Mouse (Mus musculus): ENCODE measurements around the gene Jmjd6. TPM values are rescaled to one million over a fixed set of nuclear protein-coding genes. Genes with fewer than 3 reads are reported as not detected.
"Not testable (repeated sequence)": the region's sequence is repeated elsewhere in the genome, so short reads cannot be mapped to it uniquely, and the experiment has no call there.

The Jmjd6 gene
- total and polyA plus RNA-seq, 3 experiments = 48.4 to 126 (median 82.7) TPM

GRCm38 (mm10) chr11:116849587-116849986 is 6.3 kb upstream of the Jmjd6 start:
- Histone ChIP-seq H3K9me3 (replicated peaks) (no peaks in the 10 kb centered on the region), H3K36me3 (replicated peaks) (peaks cover 58% of the 10 kb centered on the region), H3K4me1 (ENCODE audit: insufficient read depth, low read depth, low read length) (peaks cover 39% of the 10 kb centered on the region), H3K27me3 (ENCODE audit: insufficient read depth, low read length) (no peaks in the 10 kb centered on the region), H3K4me3 (ENCODE audit: low read depth, low read length) (no peak overlapping the region; the same call in 1 of the 2 replicates)
- DNase-seq (ENCODE audit: low spot score) (no peak), ATAC-seq (ENCODE audit: extremely low read depth, insufficient number of reproducible peaks, low FRiP score, poor library complexity, severe bottlenecking) (no peak)
- TF ChIP-seq GATA2 (IDR thresholded peaks at IDR 0.05; ENCODE audit: borderline replicate concordance, low read depth, low read length) (no peak), POLR2AphosphoS5 (IDR thresholded peaks at IDR 0.05; ENCODE audit: insufficient replicate concordance, low read depth, low read length) (no peak), CTCF (IDR thresholded peaks at IDR 0.05; ENCODE audit: low read depth, low read length) (no peak)

GRCm38 (mm10) chr11:116848877-116849178 is 5.6 kb upstream of the Jmjd6 start:
- DNase-seq (ENCODE audit: low spot score); H3K27me3 ChIP-seq (ENCODE audit: insufficient read depth, low read length); H3K9me3 ChIP-seq (replicated peaks); ATAC-seq (ENCODE audit: extremely low read depth, insufficient number of reproducible peaks, low FRiP score, poor library complexity, severe bottlenecking); H3K4me3 ChIP-seq (ENCODE audit: low read depth, low read length): not testable (repeated sequence)
- Histone ChIP-seq H3K36me3 (replicated peaks) (peaks cover 58% of the 10 kb centered on the region), H3K4me1 (ENCODE audit: insufficient read depth, low read depth, low read length) (peaks cover 31% of the 10 kb centered on the region)
- TF ChIP-seq POLR2AphosphoS5 (IDR thresholded peaks at IDR 0.05; ENCODE audit: insufficient replicate concordance, low read depth, low read length) = 0 out of 2 replicates have a peak, but pooled peaks have one; percentile 8

- no peak for ATAC-seq (ENCODE audit: extremely low read depth, insufficient number of reproducible peaks, low FRiP score, poor library complexity, severe bottlenecking)
- no peak for DNase-seq (ENCODE audit: low spot score)
- Histone ChIP-seq H3K4me1 (ENCODE audit: insufficient read depth, low read depth, low read length) (peaks cover 31% of the 10 kb centered on the region), H3K36me3 (replicated peaks) (peaks cover 58% of the 10 kb centered on the region), H3K9me3 (replicated peaks) (no peaks in the 10 kb centered on the region), H3K4me3 (ENCODE audit: low read depth, low read length) (no peak overlapping the region), H3K27me3 (ENCODE audit: insufficient read depth, low read length) (no peaks in the 10 kb centered on the region)
- no peak for TF ChIP-seq GATA2 (IDR thresholded peaks at IDR 0.05; ENCODE audit: borderline replicate concordance, low read depth, low read length)
- TF ChIP-seq POLR2AphosphoS5 (IDR thresholded peaks at IDR 0.05; ENCODE audit: insufficient replicate concordance, low read depth, low read length) = 0 out of 2 replicates have a peak, but pooled peaks have one; percentile 50
These were observed 5.0 kb upstream of the Jmjd6 start for GRCm38 (mm10) chr11:116848086-116848876.

- H3K4me3 ChIP-seq (ENCODE audit: low read depth, low read length) = no peak overlapping the region
- no peaks in the 10 kb centered on the region for H3K27me3 ChIP-seq (ENCODE audit: insufficient read depth, low read length)
- H3K36me3 ChIP-seq (replicated peaks) = peaks cover 58% of the 10 kb centered on the region
- ATAC-seq (ENCODE audit: extremely low read depth, insufficient number of reproducible peaks, low FRiP score, poor library complexity, severe bottlenecking) (no peak), DNase-seq (ENCODE audit: low spot score) (no peak)
- no peaks in the 10 kb centered on the region for H3K9me3 ChIP-seq (replicated peaks)
- no peak for TF ChIP-seq GATA2 (IDR thresholded peaks at IDR 0.05; ENCODE audit: borderline replicate concordance, low read depth, low read length)
- TF ChIP-seq GATA1 (IDR thresholded peaks at IDR 0.05; ENCODE audit: borderline replicate concordance, low read length) = no peak
- TF ChIP-seq CTCF (IDR thresholded peaks at IDR 0.05; ENCODE audit: low read depth, low read length) = no peak
- TF ChIP-seq POLR2AphosphoS5 (IDR thresholded peaks at IDR 0.05; ENCODE audit: insufficient replicate concordance, low read depth, low read length) = no peak
- TF ChIP-seq TAL1 (conservative IDR thresholded peaks at IDR 0.05; ENCODE audit: low read depth, low read length) = no peak
- H3K4me1 ChIP-seq (ENCODE audit: insufficient read depth, low read depth, low read length) = peaks cover 31% of the 10 kb centered on the region
These were observed 4.2 kb upstream of the Jmjd6 start for GRCm38 (mm10) chr11:116847187-116848085.

- Histone ChIP-seq H3K36me3 (replicated peaks) (peaks cover 53% of the 10 kb centered on the region), H3K4me3 (ENCODE audit: low read depth, low read length) (no peak overlapping the region), H3K27me3 (ENCODE audit: insufficient read depth, low read length) (no peaks in the 10 kb centered on the region), H3K4me1 (ENCODE audit: insufficient read depth, low read depth, low read length) (peaks cover 31% of the 10 kb centered on the region), H3K9me3 (replicated peaks) (no peaks in the 10 kb centered on the region)
- TF ChIP-seq POLR2AphosphoS5 (IDR thresholded peaks at IDR 0.05; ENCODE audit: insufficient replicate concordance, low read depth, low read length) (peak; percentile 73; the same call in 1 of the 2 replicates), TAL1 (conservative IDR thresholded peaks at IDR 0.05; ENCODE audit: low read depth, low read length) (no peak)
- ATAC-seq (ENCODE audit: extremely low read depth, insufficient number of reproducible peaks, low FRiP score, poor library complexity, severe bottlenecking) (no peak), DNase-seq (ENCODE audit: low spot score) (no peak)
These were observed 3.4 kb upstream of the Jmjd6 start for GRCm38 (mm10) chr11:116846593-116847181.

- peaks cover 67% of the 10 kb centered on the region for H3K36me3 ChIP-seq (replicated peaks)
- peak; percentile 88 for DNase-seq (ENCODE audit: low spot score)
- peaks cover 54% of the 10 kb centered on the region for H3K4me1 ChIP-seq (ENCODE audit: insufficient read depth, low read depth, low read length)
- H3K9me3 ChIP-seq (replicated peaks) = no peaks in the 10 kb centered on the region
- ATAC-seq (ENCODE audit: extremely low read depth, insufficient number of reproducible peaks, low FRiP score, poor library complexity, severe bottlenecking) = no peak
- no peaks in the 10 kb centered on the region for H3K27me3 ChIP-seq (ENCODE audit: insufficient read depth, low read length)
- H3K4me3 ChIP-seq (ENCODE audit: low read depth, low read length) = peak overlapping the region; percentile 89
- no peak for TF ChIP-seq CTCF (IDR thresholded peaks at IDR 0.05; ENCODE audit: low read depth, low read length)
- no peak for TF ChIP-seq POLR2AphosphoS5 (IDR thresholded peaks at IDR 0.05; ENCODE audit: insufficient replicate concordance, low read depth, low read length)
- no peak for TF ChIP-seq GATA1 (IDR thresholded peaks at IDR 0.05; ENCODE audit: borderline replicate concordance, low read length)
- no peak for TF ChIP-seq GATA2 (IDR thresholded peaks at IDR 0.05; ENCODE audit: borderline replicate concordance, low read depth, low read length)
- TF ChIP-seq TAL1 (conservative IDR thresholded peaks at IDR 0.05; ENCODE audit: low read depth, low read length) = no peak
These were observed 553 bp downstream of the Jmjd6 start for GRCm38 (mm10) chr11:116842531-116843260.
